19 mouse cellular contexts compared by ENCODE assay signal in genomic region chr13:19794486-19794885, GRCm38 (mm10). TPM values are rescaled to one million over a fixed set of nuclear protein-coding genes. Genes with fewer than 3 reads are reported as not detected.
DNase-seq lines count a peak whose midpoint lies in the region; ATAC-seq lines count a peak whose summit lies in the region.
"Had no signal": no experiment of that assay in that cellular context is flagged by ENCODE, and none has a peak within 500 bp of the region (broad histone marks: within the 10 kb centered on the region; RNA-seq: fewer than 3 reads in every experiment).

No protein-coding gene starts in this region.

- peak; percentile 7 to 15 for DNase-seq in spleen, adult 18-20 months
- DNase-seq in spleen, adult 12 weeks (ENCODE audit: low spot score) = no peak
- DNase-seq in lung, postnatal 14 days = peak; percentile 1
- peak; percentile 54 to 66 for DNase-seq in spleen, postnatal 36 days (ENCODE audit: low spot score in 2 of 2)
- no peak for DNase-seq in adrenal gland, postnatal 4 days (ENCODE audit: low spot score in 2 of 2)
- DNase-seq: cerebellum, adult 11-12 months; cerebellum, postnatal 36 days; gastrocnemius, postnatal 25 days; heart, postnatal 36 days; thymus, postnatal 36 days had no signal

- H3K27ac ChIP-seq in forebrain, embryonic 13.5 days = no peak overlapping the region
- H3K27ac ChIP-seq in forebrain, embryonic 12.5 days = no peak overlapping the region
- H3K27ac ChIP-seq in intestine, embryonic 15.5 days = no peak overlapping the region
- H3K27ac ChIP-seq: embryonic facial prominence, embryonic 12.5 days; limb, embryonic 15.5 days; midbrain, embryonic 15.5 days had no signal

- no peak overlapping the region for H3K4me2 ChIP-seq in forebrain, embryonic 13.5 days
- no peak overlapping the region for H3K4me2 ChIP-seq in forebrain, embryonic 12.5 days
- no peak overlapping the region for H3K4me2 ChIP-seq in intestine, embryonic 15.5 days (replicated peaks)
- H3K4me2 ChIP-seq: embryonic facial prominence, embryonic 12.5 days; heart, embryonic 11.5 days; limb, embryonic 15.5 days; midbrain, embryonic 15.5 days had no signal

- no peaks in the 10 kb centered on the region for H3K9me3 ChIP-seq in forebrain, embryonic 13.5 days (replicated peaks)
- no peaks in the 10 kb centered on the region for H3K9me3 ChIP-seq in forebrain, embryonic 12.5 days
- H3K9me3 ChIP-seq in intestine, embryonic 15.5 days = no peaks in the 10 kb centered on the region
- H3K9me3 ChIP-seq: embryonic facial prominence, embryonic 12.5 days; limb, embryonic 15.5 days; midbrain, embryonic 15.5 days had no signal

- no peaks in the 10 kb centered on the region for H3K36me3 ChIP-seq in forebrain, embryonic 13.5 days (ENCODE audit: poor library complexity, severe bottlenecking)
- H3K36me3 ChIP-seq in forebrain, embryonic 12.5 days (replicated peaks) = no peaks in the 10 kb centered on the region
- H3K36me3 ChIP-seq in intestine, embryonic 15.5 days = no peaks in the 10 kb centered on the region
- H3K36me3 ChIP-seq: embryonic facial prominence, embryonic 12.5 days; limb, embryonic 15.5 days; midbrain, embryonic 15.5 days had no signal

- no peaks in the 10 kb centered on the region for H3K27me3 ChIP-seq in forebrain, embryonic 13.5 days
- H3K27me3 ChIP-seq in forebrain, embryonic 12.5 days = no peaks in the 10 kb centered on the region
- H3K27me3 ChIP-seq in intestine, embryonic 15.5 days (replicated peaks) = no peaks in the 10 kb centered on the region
- H3K27me3 ChIP-seq: embryonic facial prominence, embryonic 12.5 days; limb, embryonic 15.5 days; midbrain, embryonic 15.5 days had no signal

- no peak overlapping the region for H3K9ac ChIP-seq in forebrain, embryonic 13.5 days
- no peak overlapping the region for H3K9ac ChIP-seq in forebrain, embryonic 12.5 days
- no peak overlapping the region for H3K9ac ChIP-seq in intestine, embryonic 15.5 days
- H3K9ac ChIP-seq: embryonic facial prominence, embryonic 12.5 days; limb, embryonic 15.5 days; midbrain, embryonic 15.5 days had no signal

- ATAC-seq in forebrain, embryonic 13.5 days = peak; percentile 24; the same call in 1 of the 2 replicates
- no peak for ATAC-seq in forebrain, embryonic 12.5 days (ENCODE audit: low FRiP score)
- no peak for ATAC-seq in intestine, embryonic 15.5 days

- H3K4me1 ChIP-seq in forebrain, embryonic 13.5 days = no peaks in the 10 kb centered on the region
- no peaks in the 10 kb centered on the region for H3K4me1 ChIP-seq in forebrain, embryonic 12.5 days
- no peaks in the 10 kb centered on the region for H3K4me1 ChIP-seq in intestine, embryonic 15.5 days (replicated peaks)
- H3K4me1 ChIP-seq: embryonic facial prominence, embryonic 12.5 days; limb, embryonic 15.5 days; midbrain, embryonic 15.5 days had no signal

- H3K4me3 ChIP-seq in forebrain, embryonic 13.5 days = no peak overlapping the region
- no peak overlapping the region for H3K4me3 ChIP-seq in forebrain, embryonic 12.5 days (replicated peaks)
- no peak overlapping the region for H3K4me3 ChIP-seq in intestine, embryonic 15.5 days (replicated peaks)
- H3K4me3 ChIP-seq: embryonic facial prominence, embryonic 12.5 days; limb, embryonic 15.5 days; midbrain, embryonic 15.5 days had no signal

- WGBS in forebrain, embryonic 13.5 days = 55% methylated on average over 6 of the region's 6 CpGs
- 66% methylated on average over 6 of the region's 6 CpGs for WGBS in forebrain, embryonic 12.5 days
- 75% methylated on average over 6 of the region's 6 CpGs for WGBS in intestine, embryonic 15.5 days

RNA-seq across cellular contexts. Expression of gene Gpr141, which starts 29.6 kb away (rescaled TPM):
- 0.09 TPM in 1 of 2 replicates, not detected in the other for polyA plus RNA-seq in forebrain, embryonic 13.5 days (2015; fragmentation: Nextera tagmentation; extraction: Ambion mirVana)
- polyA plus RNA-seq in forebrain, embryonic 12.5 days (2016; fragmentation: Nextera tagmentation; extraction: Ambion mirVana) = not detected in 2 replicates
- polyA plus RNA-seq in intestine, embryonic 15.5 days (2015; fragmentation: Nextera tagmentation; extraction: Ambion mirVana) = 0.82 and 0.90 TPM in 2 replicates
- total RNA-seq in adrenal gland, postnatal 4 days (2021) = under 1 TPM; 0.14 to 0.56 TPM
- total RNA-seq: gastrocnemius, postnatal 25 days; left cerebral cortex, adult 8-10 months had no signal
- polyA plus RNA-seq: neural tube, embryonic 11.5 days had no signal

Comparison
In these comparisons a context has a peak if more than half of its experiments do, and no peak if none do; other contexts are left out.
1. DNase-seq: peak in spleen, adult 18-20 months (2 of 2), lung, postnatal 14 days (single experiment) and spleen, postnatal 36 days (2 of 2); none in spleen, adult 12 weeks (single experiment) and adrenal gland, postnatal 4 days (0 of 2).